Mouse (Mus musculus): Measurements from ENCODE around the gene Osbpl8. TPM values are rescaled to one million over a fixed set of nuclear protein-coding genes. Genes with fewer than 3 reads are reported as not detected.
"Not testable (repeated sequence)": the region's sequence is repeated elsewhere in the genome, so short reads cannot be mapped to it uniquely, and the experiment has no call there.

Gene Osbpl8
- total RNA-seq, 2 experiments from 2014 or later = 13.6 to 14.5 TPM

- no peak for DNase-seq
Measured at GRCm38 (mm10) chr10:111185574-111186269, 21.2 kb downstream of the Osbpl8 start.

GRCm38 (mm10) chr10:111189022-111189555, 24.5 kb downstream of the Osbpl8 start:
- DNase-seq = no peak

- DNase-seq = no peak
Measured at GRCm38 (mm10) chr10:111190110-111190795, 25.7 kb downstream of the Osbpl8 start.

DNA sequence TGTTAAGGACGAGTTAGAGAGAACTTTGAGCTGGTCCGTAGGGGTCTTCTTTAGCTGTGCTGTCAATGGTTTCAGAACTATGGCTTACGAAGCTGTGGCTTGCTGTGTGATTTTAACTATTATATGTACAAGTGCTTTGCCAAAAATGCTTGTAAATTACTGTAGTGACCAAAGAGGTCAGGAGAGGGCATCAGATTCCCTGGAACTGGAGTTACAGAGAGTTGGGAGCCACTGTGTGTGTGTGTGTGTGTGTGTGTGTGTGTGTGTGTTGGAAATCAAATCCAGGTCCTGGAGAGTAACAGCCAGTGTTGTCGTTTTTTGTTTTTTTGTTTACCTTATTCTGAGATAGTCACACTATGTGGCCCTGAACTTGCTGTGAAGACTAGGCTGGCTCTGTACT, 29.0 kb downstream of the Osbpl8 start:
- DNase-seq = no peak

DNA sequence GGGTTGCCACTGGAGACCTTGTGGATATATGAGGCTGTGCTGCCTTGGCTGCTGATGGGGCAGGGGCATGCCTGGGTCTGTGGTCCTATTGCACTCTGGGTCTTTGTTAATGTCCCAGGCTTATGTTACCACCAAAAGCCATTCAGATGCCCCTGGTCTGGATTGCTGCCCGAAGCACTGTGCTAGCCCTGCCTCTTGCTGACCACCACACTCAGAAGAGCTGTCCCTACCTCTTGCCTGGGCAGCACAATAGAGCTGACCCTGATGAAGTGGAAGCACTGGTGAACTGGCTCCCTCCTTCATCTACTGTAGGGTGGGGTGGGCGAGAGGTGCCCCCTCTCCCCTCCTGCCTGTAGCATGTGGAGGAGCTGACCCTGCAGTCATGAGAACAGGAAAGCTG, 31.6 kb downstream of the Osbpl8 start:
- no peak for DNase-seq

- not testable (repeated sequence) for DNase-seq
Measured at GRCm38 (mm10) chr10:111198705-111199104, 34.2 kb downstream of the Osbpl8 start.

DNA sequence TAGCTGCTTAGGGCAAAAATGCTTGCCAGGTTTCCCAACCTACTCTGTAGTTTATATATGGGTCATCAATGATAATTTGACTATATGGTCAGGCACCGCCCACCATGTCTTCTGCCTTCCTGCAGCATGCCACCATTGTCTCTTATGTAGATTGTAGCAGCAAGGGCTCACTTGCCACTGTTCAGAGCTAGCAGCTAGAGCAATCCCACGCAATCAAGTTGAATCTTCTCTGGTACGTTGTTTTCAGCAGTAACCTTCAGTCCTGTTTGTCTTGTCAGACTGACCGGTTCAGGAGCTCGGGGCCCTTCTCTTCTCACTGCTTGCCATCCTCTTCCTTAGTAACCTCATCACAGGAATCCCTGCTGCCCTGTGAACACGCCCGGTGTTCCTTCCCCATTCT, 36.6 kb downstream of the Osbpl8 start:
- DNase-seq = no peak

GRCm38 (mm10) chr10:111201666-111202065, 37.1 kb downstream of the Osbpl8 start:
- no peak for DNase-seq

- DNase-seq = no peak
Measured at GRCm38 (mm10) chr10:111204089-111204488, 39.5 kb downstream of the Osbpl8 start.

DNA sequence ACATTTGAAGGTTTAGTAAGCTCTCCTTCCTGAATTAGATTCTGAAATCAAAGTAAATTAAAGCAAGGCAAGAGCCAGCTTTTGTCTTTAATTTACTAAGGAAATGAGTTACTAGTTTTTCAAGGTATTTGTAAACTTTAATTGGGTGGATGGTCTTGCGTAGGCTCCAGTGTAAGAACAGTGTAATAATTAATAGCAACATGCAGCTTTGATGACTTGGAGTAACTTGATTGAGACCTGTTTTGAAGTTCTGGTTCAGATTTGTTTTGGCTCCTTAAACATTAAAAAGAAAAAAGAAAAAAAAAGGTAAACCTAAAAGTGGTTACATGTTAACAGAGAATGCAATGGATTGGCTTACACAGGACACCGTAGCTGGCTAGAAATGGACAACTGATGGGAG, 40.9 kb downstream of the Osbpl8 start:
- no peak for DNase-seq

- no peak for DNase-seq
Measured at GRCm38 (mm10) chr10:111207386-111207785, 42.8 kb downstream of the Osbpl8 start.

DNA sequence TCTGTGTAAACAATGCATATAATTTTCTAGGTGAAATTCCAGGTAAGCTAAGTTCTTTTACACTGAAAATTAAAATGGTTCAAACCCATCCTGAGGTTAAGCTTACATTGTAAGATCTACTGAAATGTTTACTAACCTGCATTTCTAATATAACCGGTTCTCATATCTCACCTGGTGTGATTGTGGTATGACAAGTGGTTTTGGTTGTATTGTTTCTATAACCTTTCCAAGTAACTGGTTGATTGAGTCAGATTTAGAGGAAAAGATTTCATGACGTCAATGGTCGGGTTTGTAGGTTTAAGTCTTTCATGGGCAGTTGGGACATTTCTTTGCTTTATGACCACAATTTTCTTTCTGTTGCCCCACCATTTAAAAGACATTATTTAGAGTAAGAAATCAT, 49.5 kb downstream of the Osbpl8 start:
- DNase-seq = no peak

DNA sequence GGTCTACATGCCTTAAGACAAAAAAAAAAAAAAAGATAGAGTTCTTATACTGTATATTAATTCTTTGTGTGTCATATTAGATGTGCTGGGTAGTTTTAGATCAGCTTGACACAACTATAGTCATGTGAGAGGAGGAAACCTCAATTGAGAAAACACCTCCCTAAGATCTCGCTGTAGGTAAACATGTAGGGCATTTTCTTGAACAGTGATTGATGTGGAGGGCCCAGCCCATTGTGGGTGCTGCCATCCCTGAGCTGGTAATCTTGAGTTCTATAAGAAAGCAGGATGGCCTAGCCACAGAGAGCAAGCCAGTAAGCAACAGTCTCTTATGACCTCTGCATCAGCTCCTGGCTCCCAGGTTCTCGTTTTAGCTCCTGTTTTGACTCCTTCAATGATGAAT, 50.1 kb downstream of the Osbpl8 start:
- DNase-seq = no peak

DNA sequence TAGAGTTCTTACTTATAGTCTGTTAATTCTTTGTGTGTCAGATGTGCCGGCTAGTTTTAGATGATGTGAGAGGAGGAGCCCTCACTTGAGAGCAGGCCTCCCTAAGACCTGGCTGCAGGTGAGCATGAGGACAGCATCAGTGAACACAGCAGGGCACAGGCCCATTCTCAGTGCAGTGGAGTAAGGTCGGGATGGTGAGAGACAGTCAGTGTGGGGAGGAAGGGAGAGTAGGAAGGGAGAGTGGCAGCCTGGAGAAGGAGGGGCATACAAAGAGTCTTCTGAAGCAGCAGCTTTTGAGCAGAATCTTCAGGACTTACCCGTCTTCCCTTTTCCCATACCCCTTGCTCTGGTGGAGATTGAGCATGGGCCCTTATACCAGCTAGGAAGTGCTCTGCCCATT, 51.0 kb downstream of the Osbpl8 start:
- no peak for DNase-seq

- DNase-seq = no peak
Measured at GRCm38 (mm10) chr10:111216111-111216510, 51.6 kb downstream of the Osbpl8 start.

- DNase-seq = no peak
Measured at GRCm38 (mm10) chr10:111222535-111222934, 58.0 kb downstream of the Osbpl8 start.

GRCm38 (mm10) chr10:111223218-111223830, 58.8 kb downstream of the Osbpl8 start:
- no peak for DNase-seq

DNA sequence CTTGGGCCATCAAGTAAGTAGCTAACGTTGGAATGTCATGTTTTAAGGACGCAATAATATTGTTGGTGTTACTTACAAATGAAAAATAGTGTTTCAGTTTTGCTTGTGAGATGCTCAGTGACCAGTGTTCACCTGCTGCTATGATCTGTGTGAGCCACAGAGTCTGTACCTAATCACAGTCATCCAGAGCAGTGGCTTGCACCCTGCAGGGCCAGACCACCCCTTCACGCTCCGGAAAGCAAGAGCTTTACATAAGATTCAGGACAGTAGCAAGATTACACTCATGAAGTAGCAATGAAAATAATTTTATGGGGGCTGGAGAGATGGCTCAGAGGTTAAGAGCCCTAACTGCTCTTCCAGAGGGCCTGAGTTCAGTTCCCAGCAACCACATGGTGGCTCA, 60.1 kb downstream of the Osbpl8 start:
- DNase-seq = no peak

DNA sequence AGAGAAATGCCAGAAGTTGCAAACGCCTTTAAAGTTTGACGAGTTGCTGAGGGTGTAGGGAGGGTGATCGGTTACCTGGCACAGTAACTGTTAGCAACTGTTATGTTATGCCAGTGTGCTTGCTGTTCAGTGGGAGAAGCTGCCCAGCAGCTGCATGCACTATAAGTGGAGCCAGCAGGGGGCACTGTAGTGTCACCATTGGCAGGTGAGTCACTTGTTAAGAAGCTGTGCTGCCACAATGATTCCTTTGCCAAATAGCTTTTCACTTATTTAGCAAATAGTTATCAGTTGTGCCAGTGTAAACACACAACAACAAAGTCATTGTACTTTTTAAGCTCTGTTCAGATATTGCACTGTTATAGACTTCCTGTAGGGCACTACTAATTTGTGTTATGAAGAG, 62.0 kb downstream of the Osbpl8 start:
- DNase-seq = peak; percentile 70

DNA sequence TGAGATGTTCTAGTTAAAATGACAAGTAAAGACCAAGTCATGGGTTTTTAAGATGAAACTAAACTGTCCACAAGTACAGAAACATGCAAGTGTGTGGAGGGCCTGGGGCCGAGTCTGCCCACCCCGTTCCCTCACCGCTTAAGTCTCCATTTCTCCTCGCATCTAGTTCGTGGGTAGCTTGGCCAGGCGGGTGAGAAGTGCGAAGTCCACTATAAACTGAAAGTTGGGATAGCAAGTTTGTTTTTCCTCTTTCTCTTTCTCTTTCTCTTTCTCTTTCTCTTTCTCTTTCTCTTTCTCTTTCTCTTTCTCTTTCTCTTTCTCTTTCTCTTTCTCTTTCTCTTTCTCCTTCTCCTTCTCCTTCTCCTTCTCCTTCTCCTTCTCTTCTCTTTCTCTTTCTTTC, 67.7 kb downstream of the Osbpl8 start:
- DNase-seq = not testable (repeated sequence)

DNA sequence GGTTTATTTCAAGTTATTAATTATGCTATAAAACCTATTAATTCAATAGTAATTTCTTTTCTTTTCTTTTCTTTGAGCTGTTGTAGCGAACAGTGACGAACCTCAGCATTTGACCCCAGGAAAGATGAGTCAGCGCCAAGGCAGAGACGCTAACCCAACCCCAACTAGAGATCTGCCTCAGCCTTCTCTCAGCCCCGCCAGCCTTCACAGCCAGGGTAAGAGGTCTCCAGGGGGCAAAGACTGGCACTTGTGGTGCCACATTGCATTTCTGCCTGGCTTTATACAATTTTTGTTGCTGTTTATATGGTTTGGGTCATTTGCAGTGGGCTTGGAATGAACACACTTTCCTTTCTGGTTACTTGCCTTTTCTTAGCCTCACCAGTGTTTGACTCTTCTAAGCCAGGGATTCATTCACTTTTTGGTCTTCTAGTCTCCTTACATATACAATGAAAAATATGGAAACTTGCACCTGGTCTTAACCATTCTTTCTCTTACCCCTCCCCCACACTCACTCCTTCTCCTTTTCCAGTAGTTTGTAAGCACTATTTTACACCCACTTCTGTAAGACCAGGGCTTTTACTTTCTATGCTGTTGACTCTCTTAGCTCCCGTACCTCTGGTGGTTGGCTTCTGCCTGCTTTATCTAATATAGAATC, 69.1 kb downstream of the Osbpl8 start:
- DNase-seq = no peak

GRCm38 (mm10) chr10:111234450-111235288, 70.1 kb downstream of the Osbpl8 start:
- DNase-seq = no peak
